Mouse (Mus musculus) stomach, embryonic 15.5 days (tissue): Measurements from ENCODE around the gene Tmem205. TPM values are rescaled to one million over a fixed set of nuclear protein-coding genes. Genes with fewer than 3 reads are reported as not detected.

ENCODE experiments used
- ATAC-seq: fragments of 200-750 bp; cut with Nextera tagmentation; 2 replicates; pipeline ENCODE4 v1.8.0; 2017; ENCODE audit warnings: low read depth, moderate number of reproducible peaks, moderate TSS enrichment; ENCODE audit not compliant: insufficient read depth, low FRiP score
- H3K27ac ChIP-seq: fragments of 300-500 bp; sonication (generic); 2 replicates; pipeline ENCODE4 v1.5.1; 2015; ENCODE audit warnings: mild to moderate bottlenecking, inconsistent platforms
- H3K27me3 ChIP-seq: fragments of 300-500 bp; sonication (generic); replicated peaks from 2 replicates; pipeline ENCODE4 v1.6.1; 2015; ENCODE audit warnings: inconsistent platforms
- H3K36me3 ChIP-seq: fragments of 300-500 bp; sonication (generic); 2 replicates; pipeline ENCODE4 v1.6.1; 2015; ENCODE audit warnings: inconsistent platforms
- H3K4me1 ChIP-seq: fragments of 300-500 bp; sonication (generic); 2 replicates; pipeline ENCODE4 v1.6.1; 2015; ENCODE audit warnings: inconsistent platforms
- H3K4me2 ChIP-seq: fragments of 300-500 bp; sonication (generic); 2 replicates; pipeline ENCODE4 v1.6.1; 2015; ENCODE audit warnings: mild to moderate bottlenecking, inconsistent platforms
- H3K4me3 ChIP-seq: fragments of 300-500 bp; sonication (generic); replicated peaks from 2 replicates; pipeline ENCODE4 v1.5.1; 2015; ENCODE audit warnings: inconsistent platforms
- H3K9ac ChIP-seq: fragments of 300-500 bp; sonication (generic); 2 replicates; pipeline ENCODE4 v1.6.1; 2015; ENCODE audit warnings: inconsistent platforms
- H3K9me3 ChIP-seq: fragments of 300-500 bp; sonication (generic); 2 replicates; pipeline ENCODE4 v1.6.1; 2016; ENCODE audit warnings: inconsistent platforms
- WGBS: fragments of 180-500 bp; shearing (Covaris S2); methylation state at CpG from one replicate; pipeline ENCODE4 v1.1.7; 2015; 5-methylcytosine and 5-hydroxymethylcytosine counted together
- polyA plus RNA-seq: library from polyadenylated mRNA; unstranded; fragments of >200 nt; fragmentation: Nextera tagmentation; extraction: Ambion mirVana; gene quantifications from 2 replicates; pipeline ENCODE4 v1.2.1, GENCODE M21; 2015

The Tmem205 gene
- polyA plus RNA-seq, 1 experiment from 2014 or later, result 74.5 TPM

- WGBS, result 78% methylated on average over 5 of the region's 5 CpGs
- ATAC-seq, result no peak
- no peaks in the 10 kb centered on the region for H3K9me3 ChIP-seq
- H3K27ac ChIP-seq, result no peak overlapping the region
- no peaks in the 10 kb centered on the region for H3K36me3 ChIP-seq
- H3K4me2 ChIP-seq, result no peak overlapping the region
- H3K4me3 ChIP-seq, result no peak overlapping the region
- H3K9ac ChIP-seq, result no peak overlapping the region
- H3K27me3 ChIP-seq, result peaks cover 15% of the 10 kb centered on the region
- peaks cover 30% of the 10 kb centered on the region for H3K4me1 ChIP-seq
Measured at GRCm38 (mm10) chr9:21958372-21958771, 31.0 kb upstream of the Tmem205 start.

DNA sequence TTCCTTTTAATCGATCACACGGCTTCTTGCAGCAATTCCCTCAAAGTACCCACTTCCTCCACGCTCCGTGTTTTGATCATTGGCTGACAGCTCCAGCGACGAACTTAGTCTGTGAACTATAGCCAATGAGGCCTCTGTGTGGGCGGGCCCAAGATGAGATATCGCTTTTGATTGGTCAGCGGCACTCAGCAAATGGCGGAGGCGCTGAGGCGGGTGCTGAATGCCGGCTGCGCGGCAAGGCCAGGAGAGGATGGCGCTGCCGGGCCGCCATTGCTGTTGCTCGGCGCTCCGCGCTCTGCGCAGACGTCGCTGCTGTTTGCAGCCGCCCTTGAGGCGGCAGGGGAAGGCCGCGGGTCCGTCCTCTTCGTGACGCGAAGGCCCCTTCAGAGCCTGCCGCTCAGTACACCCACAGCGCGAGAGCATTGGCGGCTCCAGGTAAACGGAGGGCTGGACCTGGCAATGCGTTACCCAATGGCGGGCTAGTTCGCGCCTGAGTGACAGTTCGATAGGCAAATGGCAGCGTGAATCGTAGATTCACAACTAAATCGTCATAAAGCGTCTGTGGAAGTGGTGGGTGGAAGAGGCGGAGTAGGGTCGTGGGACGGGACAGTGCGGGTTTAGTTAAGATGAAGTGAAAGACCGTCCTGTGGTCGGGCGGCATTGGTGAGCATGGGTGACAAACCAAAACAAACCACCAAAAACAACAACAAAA is 28.4 kb upstream of the Tmem205 start, which contains the start of gene Swsap1:
TSS of gene Swsap1 (plus strand) at position 186 of the 712 bp plus-strand sequence.
- H3K4me1 ChIP-seq, result peaks cover 8% of the 10 kb centered on the region; the same call in 1 of the 2 replicates
- peak; percentile 96 for ATAC-seq
- H3K27me3 ChIP-seq, result peaks cover 1% of the 10 kb centered on the region
- peak within 1 kb of the TSS; percentile 93 for H3K27ac ChIP-seq
- H3K4me3 ChIP-seq, result peak within 1 kb of the TSS; percentile 75
- H3K9ac ChIP-seq, result peak within 1 kb of the TSS; percentile 70; the same call in 1 of the 2 replicates
- H3K36me3 ChIP-seq, result no peaks in the 10 kb centered on the region
- no peaks in the 10 kb centered on the region for H3K9me3 ChIP-seq
- peak within 1 kb of the TSS; percentile 57 for H3K4me2 ChIP-seq
- WGBS, result 0% methylated on average over 54 of the region's 54 CpGs

- no peak overlapping the region for H3K9ac ChIP-seq
- no peaks in the 10 kb centered on the region; the same call in 1 of the 2 replicates for H3K27me3 ChIP-seq
- no peaks in the 10 kb centered on the region for H3K36me3 ChIP-seq
- H3K4me2 ChIP-seq, result peak overlapping the region; percentile 55
- ATAC-seq, result peak; percentile 71
- peak overlapping the region; percentile 75 for H3K4me3 ChIP-seq
- no peaks in the 10 kb centered on the region for H3K9me3 ChIP-seq
- H3K27ac ChIP-seq, result peak overlapping the region; percentile 67
- 2% methylated on average over 18 of the region's 18 CpGs for WGBS
- H3K4me1 ChIP-seq, result peaks cover 6% of the 10 kb centered on the region; the same call in 1 of the 2 replicates
Measured at GRCm38 (mm10) chr9:21955225-21955569, 27.8 kb upstream of the Tmem205 start.

DNA sequence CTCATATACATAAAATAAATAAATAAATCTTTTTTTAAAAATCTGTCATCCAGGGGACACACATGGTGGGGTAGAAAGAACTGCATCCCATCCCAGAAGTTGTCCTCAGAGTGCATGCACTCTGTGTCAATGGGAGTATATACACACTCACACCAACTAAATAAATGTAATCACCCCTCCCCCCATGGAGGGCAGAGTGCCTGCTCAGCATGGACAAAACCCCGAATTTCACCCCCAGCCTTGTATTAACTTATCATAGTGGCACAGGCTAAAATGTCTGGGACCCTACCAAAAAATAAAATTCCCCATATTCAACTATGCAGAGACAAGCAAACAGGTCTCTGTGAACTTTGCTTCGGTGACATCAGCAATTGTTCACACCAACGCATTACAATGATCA is 27.3 kb upstream of the Tmem205 start:
- H3K4me1 ChIP-seq, result peaks cover 6% of the 10 kb centered on the region; the same call in 1 of the 2 replicates
- no peaks in the 10 kb centered on the region for H3K27me3 ChIP-seq
- no peak overlapping the region for H3K4me3 ChIP-seq
- ATAC-seq, result no peak
- WGBS, result 74% methylated on average over 3 of the region's 3 CpGs
- no peaks in the 10 kb centered on the region for H3K9me3 ChIP-seq
- no peaks in the 10 kb centered on the region for H3K36me3 ChIP-seq
- no peak overlapping the region for H3K27ac ChIP-seq
- peak overlapping the region; percentile 55 for H3K4me2 ChIP-seq
- H3K9ac ChIP-seq, result no peak overlapping the region

GRCm38 (mm10) chr9:21953600-21953999 is 26.2 kb upstream of the Tmem205 start:
- H3K9ac ChIP-seq, result no peak overlapping the region
- H3K4me2 ChIP-seq, result no peak overlapping the region
- no peak overlapping the region for H3K27ac ChIP-seq
- H3K36me3 ChIP-seq, result no peaks in the 10 kb centered on the region
- no peaks in the 10 kb centered on the region for H3K9me3 ChIP-seq
- no peak for ATAC-seq
- WGBS, result 12% methylated on average over 3 of the region's 3 CpGs
- no peaks in the 10 kb centered on the region for H3K27me3 ChIP-seq
- peaks cover 6% of the 10 kb centered on the region; the same call in 1 of the 2 replicates for H3K4me1 ChIP-seq
- H3K4me3 ChIP-seq, result no peak overlapping the region

DNA sequence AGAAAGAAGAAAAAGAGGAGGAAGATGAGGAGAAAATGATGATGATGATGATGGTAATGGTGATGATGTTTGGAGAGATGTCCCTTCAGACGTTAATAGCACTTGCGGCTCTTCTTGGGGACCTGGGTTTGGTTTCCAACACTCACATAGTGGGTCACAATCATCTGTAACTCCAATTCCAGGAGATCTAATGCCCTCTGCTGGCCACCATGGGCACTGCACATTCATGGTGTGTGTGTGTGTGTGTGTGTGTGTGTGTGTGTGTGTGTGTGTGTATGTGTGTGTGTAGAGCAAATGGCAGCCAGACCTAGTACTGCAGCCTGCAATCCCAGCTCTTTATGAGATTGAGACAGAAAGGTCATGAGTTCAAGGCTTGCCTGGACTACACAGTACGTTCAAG is 24.6 kb upstream of the Tmem205 start:
- Histone ChIP-seq H3K9ac (no peak overlapping the region), H3K9me3 (no peaks in the 10 kb centered on the region), H3K4me1 (peaks cover 11% of the 10 kb centered on the region; the same call in 1 of the 2 replicates), H3K4me3 (no peak overlapping the region), H3K36me3 (no peaks in the 10 kb centered on the region), H3K27ac (no peak overlapping the region), H3K4me2 (no peak overlapping the region), H3K27me3 (peaks cover 5% of the 10 kb centered on the region; the same call in 1 of the 2 replicates)
- WGBS, result 74% methylated on average over 3 of the region's 3 CpGs
- ATAC-seq, result no peak

DNA sequence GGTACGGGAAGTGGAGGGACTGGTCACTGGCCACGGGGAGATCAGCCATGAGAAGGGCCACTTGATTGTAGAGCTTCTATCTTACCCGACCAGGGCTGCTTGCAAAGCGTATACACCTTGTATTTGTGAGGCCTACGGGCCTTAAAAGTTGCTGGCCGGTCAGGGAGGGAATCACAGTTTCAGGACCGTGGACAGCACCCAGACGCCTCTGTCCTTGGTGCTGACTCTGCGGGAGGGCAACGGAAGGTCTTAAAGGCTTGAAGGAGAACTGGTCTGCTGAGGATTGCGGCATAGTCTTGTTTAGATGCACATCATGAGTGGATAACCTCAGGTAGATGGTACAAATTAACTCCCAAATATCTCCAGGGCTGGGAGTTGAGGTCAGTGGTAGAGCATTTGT is 23.0 kb upstream of the Tmem205 start:
- peaks cover 5% of the 10 kb centered on the region; the same call in 1 of the 2 replicates for H3K27me3 ChIP-seq
- H3K9me3 ChIP-seq, result no peaks in the 10 kb centered on the region
- H3K4me2 ChIP-seq, result no peak overlapping the region
- H3K27ac ChIP-seq, result no peak overlapping the region
- H3K36me3 ChIP-seq, result no peaks in the 10 kb centered on the region
- ATAC-seq, result no peak
- H3K4me3 ChIP-seq, result no peak overlapping the region
- 0 out of 2 replicates have a peak, but pooled peaks cover 4% of the 10 kb centered on the region for H3K4me1 ChIP-seq
- WGBS, result 13% methylated on average over 11 of the region's 11 CpGs
- H3K9ac ChIP-seq, result no peak overlapping the region

DNA sequence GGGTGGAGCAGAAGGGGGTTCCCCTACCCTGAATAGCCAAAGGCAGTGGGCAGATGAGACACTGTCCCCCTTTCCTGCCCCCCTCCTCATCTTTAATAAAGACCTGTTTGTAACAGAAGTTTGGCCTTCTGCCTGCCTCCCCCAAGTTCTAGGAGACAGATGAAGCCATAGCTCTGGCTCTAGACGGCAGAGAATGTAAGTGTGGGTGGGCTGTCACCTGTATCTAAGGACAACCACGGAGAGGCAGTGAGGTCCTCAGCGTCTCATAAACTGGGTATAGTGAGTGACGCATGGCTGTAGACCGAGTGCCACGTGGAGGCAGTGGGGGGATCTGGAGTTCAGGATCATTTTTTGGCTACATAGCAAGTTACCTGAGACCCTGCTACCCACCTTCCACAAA is 21.4 kb upstream of the Tmem205 start:
- peaks cover 9% of the 10 kb centered on the region; the same call in 1 of the 2 replicates for H3K4me1 ChIP-seq
- ATAC-seq, result no peak

DNA sequence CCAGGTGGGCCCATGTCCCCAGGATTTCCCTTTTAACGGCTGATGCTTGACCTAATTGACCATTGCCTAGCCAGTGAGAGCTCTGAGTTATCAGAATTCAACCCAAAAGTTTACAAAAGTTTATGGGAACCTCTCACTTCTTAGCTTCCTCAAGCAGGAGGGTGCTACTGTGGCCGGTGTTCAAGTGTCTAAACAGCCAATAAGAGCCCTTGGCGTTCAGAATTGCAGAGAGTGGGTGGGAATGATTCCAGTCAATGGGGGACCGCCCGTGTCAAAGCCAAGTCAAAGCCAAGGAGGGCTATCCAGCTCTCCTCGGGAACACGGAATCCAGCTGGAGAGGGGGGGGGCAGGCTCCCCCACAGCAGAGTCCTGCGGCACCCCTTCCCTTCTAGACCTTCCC is 20.8 kb upstream of the Tmem205 start:
- 48% methylated on average over 8 of the region's 8 CpGs for WGBS
- Histone ChIP-seq H3K9ac (no peak overlapping the region), H3K9me3 (no peaks in the 10 kb centered on the region), H3K36me3 (no peaks in the 10 kb centered on the region), H3K4me2 (no peak overlapping the region), H3K4me3 (no peak overlapping the region), H3K27ac (no peak overlapping the region), H3K4me1 (peaks cover 9% of the 10 kb centered on the region; the same call in 1 of the 2 replicates), H3K27me3 (peaks cover 8% of the 10 kb centered on the region; the same call in 1 of the 2 replicates)
- ATAC-seq, result no peak

More for the DNA sequence above, 21.4 kb upstream of the Tmem205 start:
- H3K9me3 ChIP-seq, result no peaks in the 10 kb centered on the region
- H3K4me3 ChIP-seq, result no peak overlapping the region
- WGBS, result 64% methylated on average over 6 of the region's 6 CpGs
- no peaks in the 10 kb centered on the region for H3K36me3 ChIP-seq
- H3K4me2 ChIP-seq, result no peak overlapping the region
- no peak overlapping the region for H3K27ac ChIP-seq
- H3K9ac ChIP-seq, result no peak overlapping the region
- H3K27me3 ChIP-seq, result peaks cover 8% of the 10 kb centered on the region; the same call in 1 of the 2 replicates

- no peak overlapping the region for H3K4me2 ChIP-seq
- H3K9me3 ChIP-seq, result no peaks in the 10 kb centered on the region
- 6% methylated on average over 27 of the region's 28 CpGs for WGBS
- H3K9ac ChIP-seq, result no peak overlapping the region
- H3K27ac ChIP-seq, result no peak overlapping the region
- no peaks in the 10 kb centered on the region for H3K36me3 ChIP-seq
- H3K4me1 ChIP-seq, result peaks cover 9% of the 10 kb centered on the region; the same call in 1 of the 2 replicates
- H3K4me3 ChIP-seq, result no peak overlapping the region; the same call in 1 of the 2 replicates
- ATAC-seq, result peak; percentile 32; the same call in 1 of the 2 replicates
- peaks cover 8% of the 10 kb centered on the region; the same call in 1 of the 2 replicates for H3K27me3 ChIP-seq
Measured at GRCm38 (mm10) chr9:21947540-21948130, 20.3 kb upstream of the Tmem205 start.

DNA sequence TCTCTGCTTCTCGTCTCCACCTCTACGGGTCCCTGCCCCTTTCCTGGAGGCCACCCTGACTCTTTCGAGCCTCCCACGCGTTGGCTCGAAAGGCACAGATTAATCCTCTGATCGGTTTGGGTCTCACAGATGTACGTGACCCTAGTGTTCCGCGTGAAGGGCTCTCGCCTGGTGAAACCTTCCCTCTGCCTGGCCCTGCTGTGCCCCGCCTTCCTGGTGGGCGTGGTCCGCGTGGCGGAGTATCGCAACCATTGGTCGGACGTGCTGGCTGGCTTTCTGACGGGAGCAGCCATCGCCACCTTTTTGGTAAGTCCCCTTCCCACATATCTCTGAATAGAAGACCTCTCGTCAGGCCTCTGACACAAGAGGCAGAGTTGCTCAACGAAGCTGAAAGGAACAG is 16.9 kb upstream of the Tmem205 start:
- Histone ChIP-seq H3K4me2 (no peak overlapping the region), H3K4me1 (peaks cover 9% of the 10 kb centered on the region; the same call in 1 of the 2 replicates), H3K4me3 (no peak overlapping the region), H3K36me3 (no peaks in the 10 kb centered on the region), H3K27me3 (peaks cover 8% of the 10 kb centered on the region; the same call in 1 of the 2 replicates), H3K27ac (no peak overlapping the region), H3K9me3 (no peaks in the 10 kb centered on the region), H3K9ac (no peak overlapping the region)
- 18% methylated on average over 23 of the region's 23 CpGs for WGBS
- no peak for ATAC-seq

DNA sequence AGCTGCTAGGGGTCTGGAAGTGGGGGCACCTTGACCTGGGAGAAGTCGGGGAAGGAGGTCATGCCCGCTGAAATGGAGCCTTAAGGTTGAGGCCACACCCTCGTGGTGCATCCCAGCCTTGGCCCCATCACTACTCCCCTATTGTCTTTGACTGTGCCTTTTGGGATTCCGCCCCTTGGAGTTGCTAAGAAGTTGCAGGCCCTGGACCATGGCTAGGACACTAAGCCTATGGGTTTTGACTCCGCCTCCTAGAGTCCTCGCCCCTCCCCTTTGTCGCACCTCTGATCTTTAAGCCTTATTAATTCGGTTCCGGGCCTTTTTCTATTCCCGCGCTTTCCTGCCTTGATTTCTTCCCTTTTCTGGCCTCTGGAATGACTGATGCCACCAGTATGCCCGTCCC is 16.3 kb upstream of the Tmem205 start:
- H3K4me1 ChIP-seq, result peaks cover 9% of the 10 kb centered on the region; the same call in 1 of the 2 replicates
- no peak for ATAC-seq
- H3K36me3 ChIP-seq, result no peaks in the 10 kb centered on the region
- H3K9me3 ChIP-seq, result no peaks in the 10 kb centered on the region
- H3K27me3 ChIP-seq, result peaks cover 8% of the 10 kb centered on the region; the same call in 1 of the 2 replicates
- H3K4me2 ChIP-seq, result no peak overlapping the region
- no peak overlapping the region for H3K4me3 ChIP-seq
- 34% methylated on average over 12 of the region's 12 CpGs for WGBS
- no peak overlapping the region for H3K9ac ChIP-seq
- H3K27ac ChIP-seq, result no peak overlapping the region
